Mouse (Mus musculus) brain, adult 2 months (tissue): ENCODE data around the gene Sept5.
A peak's percentile ranks its signal among the peaks of the same experiment; 100 is the strongest.

Experiments used
- DNase-seq: peaks from one replicate; pipeline ENCODE4 v3.0.0; 2011; ENCODE audit warnings: low read depth, low spot score

The Sept5 gene

GRCm38 (mm10) chr16:18617370-18618065 lies 12.2 kb downstream of the Sept5 start:
- peak; percentile 89 for DNase-seq

- no peak for DNase-seq
Observed at GRCm38 (mm10) chr16:18613301-18613700, 16.5 kb downstream of the Sept5 start.

- DNase-seq: no peak
Observed at GRCm38 (mm10) chr16:18611752-18612151, 18.0 kb downstream of the Sept5 start.

DNA sequence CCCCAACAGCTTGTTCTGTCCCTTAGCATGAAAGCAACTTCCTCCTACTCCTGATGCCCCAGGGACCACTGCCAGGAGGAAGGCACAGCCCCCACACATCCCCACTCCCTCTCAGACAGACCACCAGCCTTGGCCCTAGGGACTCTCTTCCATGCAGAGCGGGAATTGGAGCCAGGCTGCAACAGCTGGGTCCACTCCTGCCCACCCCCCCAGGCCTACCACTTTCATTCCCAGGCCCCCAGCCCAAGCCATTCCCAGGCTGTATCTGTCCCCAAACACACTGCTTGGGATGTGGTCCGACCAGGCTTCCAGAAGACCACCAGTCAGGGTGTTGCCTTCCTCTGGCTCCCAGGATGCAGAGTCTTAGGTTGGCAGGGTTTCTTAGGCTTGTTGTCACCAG lies 20.7 kb downstream of the Sept5 start:
- DNase-seq: no peak

DNA sequence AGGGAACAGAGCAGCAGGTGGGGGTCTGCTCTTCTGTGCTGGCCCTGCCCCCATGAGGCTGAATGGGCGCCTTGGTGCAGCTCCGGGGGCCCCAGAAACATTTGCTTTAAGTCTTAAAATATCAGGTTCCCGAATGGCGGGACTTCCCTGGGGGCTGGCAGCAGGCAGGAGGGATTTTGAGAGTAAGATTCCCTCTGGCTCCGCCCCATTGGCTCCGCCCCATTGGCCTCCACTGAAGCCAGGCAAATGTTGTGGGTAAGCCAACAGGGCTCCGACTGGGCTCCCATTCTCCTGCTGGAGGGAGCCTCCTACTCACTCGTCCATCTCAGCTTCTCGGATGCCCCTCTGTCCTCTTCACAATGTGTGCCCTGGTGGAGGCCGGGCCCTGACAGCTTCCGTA lies 21.5 kb downstream of the Sept5 start:
- no peak for DNase-seq

DNA sequence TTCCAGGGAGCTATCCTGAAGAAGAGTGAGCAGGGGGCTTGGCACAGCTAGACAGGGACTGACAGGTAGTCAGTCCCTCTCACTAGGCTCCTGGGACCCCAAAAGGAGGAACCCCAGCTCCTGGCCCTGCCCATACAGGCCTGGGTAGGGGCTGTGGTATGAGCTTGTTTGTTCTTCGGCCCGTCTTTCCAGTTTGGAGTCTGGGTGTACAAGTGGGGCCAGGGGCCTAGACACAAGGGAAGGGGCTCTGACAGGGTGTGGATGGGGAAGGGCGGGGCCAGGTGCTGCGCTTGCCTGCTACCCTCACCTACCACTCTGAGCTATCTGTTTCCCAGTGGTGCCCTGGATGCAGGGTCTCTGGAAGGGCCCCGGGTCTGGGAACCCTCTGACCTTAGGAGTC lies 24.0 kb downstream of the Sept5 start:
- DNase-seq: no peak

DNA sequence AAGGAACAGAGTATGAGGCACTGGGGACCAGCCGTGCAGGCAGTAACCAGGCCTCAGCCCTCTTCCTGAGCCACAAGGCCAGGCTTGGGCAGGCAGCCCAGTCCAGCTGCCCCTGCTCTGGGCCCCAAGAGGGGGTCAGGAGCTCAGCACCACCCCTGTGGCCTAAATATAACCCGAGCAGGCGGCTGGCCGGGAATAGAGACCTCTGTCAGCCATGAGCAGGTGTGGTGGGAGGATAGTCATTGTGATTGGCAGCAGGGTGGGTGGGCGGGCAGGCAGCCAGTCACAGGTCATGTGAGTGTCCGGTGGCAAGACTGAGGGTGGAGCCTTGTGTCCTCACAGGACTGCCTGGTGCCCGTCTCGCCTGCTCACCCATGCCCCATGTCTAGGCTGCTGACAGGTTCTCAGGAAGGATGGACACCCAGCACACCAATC lies 25.5 kb downstream of the Sept5 start:
- no peak for DNase-seq

DNA sequence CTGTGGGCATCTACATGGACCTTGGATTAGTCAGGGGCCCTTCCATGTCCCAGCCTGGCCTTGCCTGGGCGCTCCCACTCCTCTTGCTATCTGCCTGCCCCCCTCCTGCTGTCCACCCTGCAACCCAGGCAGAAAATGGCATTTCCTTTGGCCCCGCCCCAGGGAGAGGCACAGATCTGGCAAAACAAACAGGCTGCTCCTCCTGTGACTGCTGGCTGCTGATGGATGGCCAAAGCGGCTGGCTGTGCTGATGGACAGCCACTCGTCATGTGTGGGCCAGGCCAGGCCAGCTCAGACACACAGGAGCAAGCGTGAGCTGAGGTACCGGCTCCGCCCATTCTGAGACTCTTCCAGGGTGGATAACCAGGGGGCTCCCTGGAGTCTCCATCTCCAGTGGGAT lies 28.3 kb downstream of the Sept5 start:
- no peak for DNase-seq

DNA sequence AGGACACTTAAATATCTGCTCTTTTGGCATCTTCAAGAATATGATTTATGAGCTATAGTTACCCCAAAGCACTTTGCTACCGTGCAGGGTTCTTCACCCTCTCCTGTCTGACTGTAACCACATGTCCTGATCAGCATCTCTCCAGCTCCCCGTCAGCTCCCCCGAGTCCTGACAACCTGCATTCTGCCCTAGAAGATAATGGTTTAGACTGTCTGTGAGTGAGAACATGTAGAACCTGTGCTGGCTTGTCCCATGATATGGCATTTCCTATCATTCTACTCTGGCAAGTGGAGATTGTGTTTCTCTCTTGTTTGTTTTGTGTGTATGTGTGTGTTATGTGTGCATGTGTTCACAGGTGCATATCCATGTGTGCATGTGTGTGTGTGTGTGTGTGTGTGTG lies 31.7 kb downstream of the Sept5 start:
- DNase-seq: no peak

GRCm38 (mm10) chr16:18596255-18596654 lies 33.5 kb downstream of the Sept5 start:
- DNase-seq: no peak

DNA sequence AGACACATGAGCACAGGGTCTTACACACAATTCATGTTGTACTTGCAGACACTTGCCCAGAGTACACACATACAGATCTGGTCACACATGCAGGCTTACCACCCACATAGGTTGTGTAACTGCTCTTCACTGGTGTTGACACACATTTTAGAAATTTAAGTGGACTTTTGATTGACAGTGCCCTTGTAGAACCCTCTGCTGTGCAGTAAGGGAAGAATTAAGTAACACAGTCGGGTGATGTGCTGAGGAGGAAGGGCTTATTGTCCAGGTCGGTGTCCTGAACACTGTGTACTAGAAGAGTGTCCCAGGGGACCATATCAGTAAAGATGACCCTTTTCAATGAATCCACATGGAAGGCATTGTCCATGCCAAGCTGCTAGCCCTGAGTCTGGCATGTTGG lies 35.8 kb downstream of the Sept5 start:
- no peak for DNase-seq

DNA sequence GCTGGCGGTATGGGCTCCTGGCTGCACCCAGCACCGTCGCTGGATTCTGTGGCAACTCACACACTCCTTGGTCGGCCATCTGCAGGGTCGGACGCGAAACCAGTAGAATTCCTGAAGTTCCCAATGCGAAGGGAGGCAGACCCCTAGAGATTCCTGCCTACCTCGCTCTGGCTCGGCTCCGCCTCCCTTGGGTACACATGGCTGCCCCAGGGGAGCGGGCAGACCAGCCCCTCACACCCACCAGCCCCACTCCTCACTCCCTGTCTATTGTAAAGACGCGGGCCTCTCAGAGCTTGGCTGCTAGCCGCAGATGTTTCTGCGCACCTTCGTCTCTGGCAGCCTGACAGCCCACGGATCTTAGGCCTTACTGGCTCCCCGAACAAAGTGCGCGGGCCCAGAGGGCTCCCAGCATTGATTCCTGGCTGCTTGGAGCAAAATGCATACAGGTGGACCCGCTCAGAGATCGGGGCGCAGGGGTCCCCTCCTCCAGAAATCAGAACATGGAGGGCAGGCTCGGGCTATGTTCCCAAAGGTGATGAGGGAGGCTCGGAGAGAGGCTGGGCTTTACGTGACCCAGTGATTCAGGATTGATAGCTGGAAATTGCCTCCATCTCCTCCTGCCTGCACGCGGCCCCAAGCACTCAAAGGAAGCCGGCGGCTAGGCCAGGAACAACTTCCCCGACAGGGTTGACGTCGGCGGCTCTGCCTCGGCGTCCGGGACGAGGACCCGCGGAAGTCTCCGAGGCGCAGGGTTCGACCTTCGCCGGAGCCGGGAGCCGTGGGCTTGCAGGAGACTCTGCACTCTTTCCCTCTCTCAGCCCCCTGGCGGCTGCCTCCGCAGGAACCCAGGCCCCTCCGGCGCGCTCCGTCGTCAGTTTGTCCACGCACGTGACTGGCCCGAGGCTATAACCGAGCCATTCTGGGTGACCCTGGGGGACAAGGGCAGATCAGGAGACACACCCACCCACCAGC lies 38.4 kb downstream of the Sept5 start:
- no peak for DNase-seq

DNA sequence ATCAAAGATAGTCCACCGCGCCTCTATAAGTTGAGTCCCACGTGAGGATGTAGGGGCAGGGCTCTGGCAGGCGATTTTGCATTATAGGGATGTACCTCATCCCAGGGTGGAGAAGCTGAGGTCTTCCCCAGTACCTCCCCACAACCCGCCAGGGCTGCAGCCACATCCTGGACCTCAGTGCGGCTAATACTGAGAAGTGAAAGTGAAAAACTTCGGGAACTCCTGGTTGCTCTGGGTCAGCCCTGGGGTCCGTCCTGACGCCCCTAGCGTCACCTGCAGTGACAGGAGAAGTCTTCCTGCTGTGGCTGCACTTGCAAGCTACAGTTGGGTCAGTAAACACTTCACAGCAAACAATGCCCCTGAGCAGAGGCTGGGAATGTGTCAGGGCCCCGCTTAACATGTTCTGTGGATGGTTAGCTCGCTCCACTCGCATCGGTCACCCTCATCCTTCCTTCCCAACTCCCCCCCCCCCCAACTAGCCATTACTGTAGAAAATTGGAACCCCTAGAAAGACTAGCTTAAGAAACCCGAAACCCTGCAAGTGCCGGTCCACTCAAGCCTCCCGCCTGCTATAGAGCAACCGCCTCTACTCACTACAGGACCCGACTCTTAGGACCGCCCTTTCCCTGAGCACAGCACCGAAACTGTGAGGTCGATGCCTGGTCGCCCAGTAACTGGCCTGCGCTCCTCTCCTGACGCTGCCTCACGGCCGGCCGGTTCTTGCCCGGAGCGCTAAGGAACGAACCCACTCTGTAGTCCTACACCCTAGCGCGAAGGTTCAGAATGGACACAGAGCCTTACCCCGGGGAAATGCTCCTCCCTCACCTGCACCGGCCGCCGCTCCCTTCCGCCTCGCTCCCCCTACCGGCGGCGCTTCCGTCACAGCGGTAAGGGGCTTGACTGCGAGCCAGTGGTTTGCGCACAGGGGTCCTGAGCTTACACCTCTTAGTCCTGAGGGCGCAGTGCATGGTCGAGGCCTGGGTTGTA lies 39.7 kb downstream of the Sept5 start, which contains the start of gene Tbx1:
Tbx1 (minus strand) TSS at position 868 of the 987 bp plus-strand sequence.
- peak; percentile 7 for DNase-seq

GRCm38 (mm10) chr16:18589080-18589621 lies 40.6 kb downstream of the Sept5 start:
- DNase-seq: no peak

DNA sequence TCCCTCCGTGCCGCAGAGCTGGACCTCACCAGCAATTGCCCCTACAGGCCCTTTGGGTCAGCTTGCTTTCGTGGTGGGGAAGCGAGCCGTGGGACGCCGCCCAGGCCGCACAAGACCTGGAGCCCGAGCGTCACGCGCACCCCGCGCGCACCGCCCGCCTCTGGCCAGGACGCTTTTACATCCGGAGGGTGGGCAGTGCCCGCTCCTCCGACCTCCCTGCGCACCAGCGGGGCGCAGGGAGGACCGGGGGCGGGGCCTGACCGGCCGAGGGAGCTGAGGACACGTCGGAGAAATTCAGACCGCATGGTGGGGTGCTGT lies 41.1 kb downstream of the Sept5 start:
- DNase-seq: no peak

DNA sequence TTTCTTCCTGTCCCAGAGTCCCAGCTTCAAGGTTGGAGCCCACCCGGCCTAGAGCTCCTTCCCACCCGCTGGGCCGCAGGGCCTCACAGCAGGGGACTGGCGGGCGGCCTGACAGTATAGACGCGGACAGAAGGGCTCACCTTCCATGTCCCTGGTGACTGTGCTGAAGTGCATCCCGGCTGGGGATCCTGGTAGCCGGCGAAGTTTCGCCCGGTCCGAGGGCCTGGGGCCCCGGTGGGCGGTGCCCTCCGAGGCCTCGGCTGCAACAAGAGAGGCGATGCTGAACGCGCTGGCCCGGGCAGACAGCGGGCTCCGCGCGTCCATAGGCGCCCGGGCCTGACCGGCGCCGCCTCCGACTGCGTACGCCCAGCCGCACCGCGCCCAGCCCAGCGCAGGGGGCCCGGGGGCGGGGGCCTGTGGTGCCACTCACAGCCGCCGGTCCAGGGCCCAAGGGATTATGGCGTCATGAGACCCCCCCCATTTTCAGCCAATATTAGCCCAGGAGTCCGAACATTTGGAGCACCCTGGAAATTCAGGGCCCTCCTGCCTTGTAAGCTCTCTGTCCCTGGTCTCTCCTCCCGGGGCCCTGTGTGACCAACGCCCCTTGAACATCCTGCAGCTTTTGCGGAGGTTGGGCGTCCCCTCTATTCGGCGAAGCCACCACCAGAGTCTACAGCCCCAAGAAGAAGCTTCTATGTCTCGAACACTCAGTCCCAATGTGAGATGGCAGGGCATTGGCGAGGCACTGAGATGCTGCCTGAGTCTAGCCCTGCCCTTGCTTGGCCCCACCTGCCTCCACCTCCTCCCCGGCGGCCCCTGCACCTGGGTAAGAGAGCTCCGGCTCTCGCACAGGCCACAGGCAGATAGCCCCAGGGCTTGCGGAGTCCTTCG lies 41.7 kb downstream of the Sept5 start:
- DNase-seq: no peak

GRCm38 (mm10) chr16:18586906-18587546 lies 42.7 kb downstream of the Sept5 start:
- no peak for DNase-seq

DNA sequence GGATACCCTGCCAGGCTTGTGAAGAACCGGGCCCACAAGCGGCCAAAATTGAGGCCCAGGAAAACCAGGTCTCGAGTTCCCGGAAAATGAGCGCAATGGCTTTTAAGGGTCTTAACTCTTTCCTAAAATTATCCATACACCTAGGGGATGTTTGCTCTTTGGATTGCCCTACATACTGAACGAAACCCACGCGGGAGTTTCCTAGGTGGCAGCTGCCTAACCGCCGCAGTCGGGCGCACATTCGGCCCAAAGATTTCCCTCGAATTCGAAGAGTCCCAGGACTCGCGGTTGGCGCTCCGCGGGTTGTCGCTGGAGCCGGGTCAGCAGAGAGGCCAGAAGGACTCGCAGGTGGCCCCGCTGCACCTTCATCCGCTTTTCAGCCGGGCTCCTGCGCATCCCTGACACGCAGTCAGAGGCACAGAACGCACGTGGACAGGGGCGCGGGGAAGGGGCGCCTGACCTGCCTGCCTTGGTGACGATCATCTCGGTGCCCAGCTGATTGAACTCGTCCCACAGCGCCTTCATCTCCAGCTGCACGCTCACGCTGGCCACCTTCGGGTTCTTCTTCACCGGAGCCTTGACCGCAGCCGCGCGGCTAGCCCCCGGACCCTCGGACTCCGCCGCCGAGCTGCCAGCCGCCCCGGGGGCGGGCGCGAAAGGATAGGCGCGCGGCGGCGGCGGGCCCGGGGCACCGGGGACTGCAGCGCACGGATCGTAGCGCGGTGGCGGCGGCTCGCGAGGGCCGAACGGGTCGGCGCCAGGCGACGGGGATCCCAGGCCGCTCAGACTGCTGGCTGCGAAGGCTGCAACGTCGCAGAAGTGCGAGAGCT lies 43.5 kb downstream of the Sept5 start:
- no peak for DNase-seq

DNA sequence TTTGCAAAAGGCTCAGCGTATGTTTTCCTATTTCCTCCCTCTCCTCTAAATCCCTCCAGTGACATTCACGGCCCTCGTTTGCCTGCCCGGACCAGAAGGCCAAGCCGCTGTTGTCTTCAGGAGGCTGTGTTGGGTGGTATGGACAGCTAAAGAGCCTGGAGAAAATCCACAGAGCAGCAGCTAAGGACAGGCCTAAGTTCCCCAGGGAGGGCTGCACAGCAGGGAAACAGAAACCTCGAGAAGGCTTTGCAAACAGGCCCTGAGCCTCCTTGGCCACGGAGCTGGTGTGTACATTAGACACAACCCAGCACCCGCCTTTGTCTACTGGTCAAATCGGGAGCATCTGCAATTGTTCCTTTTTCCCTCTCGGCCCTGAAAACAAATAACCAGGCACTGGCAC lies 44.1 kb downstream of the Sept5 start:
- DNase-seq: no peak
